Mouse (Mus musculus) forebrain, embryonic 14.5 days (tissue): Measurements from ENCODE around the gene Cep70. TPM values are rescaled to one million over a fixed set of nuclear protein-coding genes. Genes with fewer than 3 reads are reported as not detected.
A peak's percentile ranks its signal among the peaks of the same experiment; 100 is the strongest.

Experiments
- ATAC-seq: fragments of 200-750 bp; cut with Nextera tagmentation; 2 replicates; pipeline ENCODE4 v1.8.0; 2017; ENCODE audit warnings: mild to moderate bottlenecking, moderate library complexity
- DNase-seq: peaks from one replicate; pipeline ENCODE4 v3.0.0-alpha.2; 2015; ENCODE audit warnings: low spot score
- H3K27ac ChIP-seq: fragments of 300-500 bp; sonication (generic); 2 replicates; pipeline ENCODE4 v1.5.1; 2014; ENCODE audit warnings: low read depth, mild to moderate bottlenecking, control low read depth, low read length, moderate library complexity
- H3K27me3 ChIP-seq: fragments of 300-500 bp; sonication (generic); replicated peaks from 2 replicates; pipeline ENCODE4 v1.6.1; 2014; ENCODE audit warnings: low read length, control low read depth, mixed read lengths; ENCODE audit not compliant: control insufficient read depth, insufficient read depth
- H3K36me3 ChIP-seq: fragments of 300-500 bp; sonication (generic); 2 replicates; pipeline ENCODE4 v1.6.1; 2014; ENCODE audit warnings: low read length, control low read depth; ENCODE audit not compliant: control insufficient read depth, insufficient read depth
- H3K4me1 ChIP-seq: fragments of 300-500 bp; sonication (generic); 2 replicates; pipeline ENCODE4 v1.6.1; 2014; ENCODE audit warnings: antibody characterized with exemption, low read length, control low read depth; ENCODE audit not compliant: control insufficient read depth, insufficient read depth
- H3K4me2 ChIP-seq: fragments of 300-500 bp; sonication (generic); 2 replicates; pipeline ENCODE4 v1.6.1; 2014; ENCODE audit warnings: mild to moderate bottlenecking, control low read depth, low read length
- H3K4me3 ChIP-seq: fragments of 300-500 bp; sonication (generic); 2 replicates; pipeline ENCODE4 v1.5.1; 2014; ENCODE audit warnings: low read depth, low read length, control low read depth
- H3K9ac ChIP-seq: fragments of 300-500 bp; sonication (generic); 2 replicates; pipeline ENCODE4 v1.6.1; 2014; ENCODE audit warnings: mild to moderate bottlenecking, low read length, control low read depth, moderate library complexity
- H3K9me3 ChIP-seq: fragments of 300-500 bp; sonication (generic); replicated peaks from 2 replicates; pipeline ENCODE4 v1.6.1; 2016; ENCODE audit warnings: low read length, control low read depth, mixed read lengths; ENCODE audit not compliant: control insufficient read depth
- WGBS: fragments of 180-500 bp; shearing (Covaris S2); extraction: QIAGEN DNeasy Blood & Tissue Kit; methylation state at CpG from one replicate; pipeline ENCODE4 v1.1.7; 2014; 5-methylcytosine and 5-hydroxymethylcytosine counted together
- polyA plus RNA-seq: library from polyadenylated mRNA; unstranded; fragments of >200 nt; fragmentation: Nextera tagmentation; extraction: Ambion mirVana; gene quantifications from 2 replicates; pipeline ENCODE4 v1.2.1, GENCODE M21; 2014

The Cep70 gene
- polyA plus RNA-seq, 1 experiment from 2014 or later, result 65.1 TPM

GRCm38 (mm10) chr9:99239256-99239655 lies 3.9 kb upstream of the Cep70 start:
- no peaks in the 10 kb centered on the region for H3K9me3 ChIP-seq
- no peak overlapping the region for H3K4me3 ChIP-seq
- no peaks in the 10 kb centered on the region for H3K36me3 ChIP-seq
- no peak overlapping the region for H3K9ac ChIP-seq
- no peak for DNase-seq
- 80% methylated on average over 1 of the region's 1 CpGs for WGBS
- no peak overlapping the region for H3K4me2 ChIP-seq
- no peaks in the 10 kb centered on the region for H3K27me3 ChIP-seq
- no peak overlapping the region for H3K27ac ChIP-seq
- no peak for ATAC-seq
- H3K4me1 ChIP-seq, result no peaks in the 10 kb centered on the region

- ATAC-seq, result no peak
- no peak overlapping the region for H3K27ac ChIP-seq
- WGBS, result 84% methylated on average over 5 of the region's 5 CpGs
These were observed 2.6 kb upstream of the Cep70 start for GRCm38 (mm10) chr9:99240571-99240970.

GRCm38 (mm10) chr9:99242035-99242434 lies 1.1 kb upstream of the Cep70 start:
- H3K27me3 ChIP-seq, result no peaks in the 10 kb centered on the region
- no peak overlapping the region for H3K27ac ChIP-seq
- ATAC-seq (0 out of 2 replicates have a peak, but pooled peaks have one; percentile 3), DNase-seq (peak; percentile 86)
- no peak overlapping the region for H3K9ac ChIP-seq
- no peak overlapping the region for H3K4me3 ChIP-seq
- H3K36me3 ChIP-seq, result peaks cover 7% of the 10 kb centered on the region; the same call in 1 of the 2 replicates
- H3K4me1 ChIP-seq, result no peaks in the 10 kb centered on the region; the same call in 1 of the 2 replicates
- H3K4me2 ChIP-seq, result no peak overlapping the region
- 2% methylated on average over 7 of the region's 7 CpGs for WGBS
- no peaks in the 10 kb centered on the region for H3K9me3 ChIP-seq

More at GRCm38 (mm10) chr9:99240571-99240970, 2.6 kb upstream of the Cep70 start:
- H3K27me3 ChIP-seq, result no peaks in the 10 kb centered on the region
- no peak overlapping the region for H3K4me3 ChIP-seq
- DNase-seq, result no peak
- no peaks in the 10 kb centered on the region for H3K36me3 ChIP-seq
- H3K9me3 ChIP-seq, result no peaks in the 10 kb centered on the region
- no peak overlapping the region for H3K9ac ChIP-seq
- no peaks in the 10 kb centered on the region for H3K4me1 ChIP-seq
- H3K4me2 ChIP-seq, result no peak overlapping the region

GRCm38 (mm10) chr9:99242533-99243189 lies 506 bp upstream of the Cep70 start:
- H3K9me3 ChIP-seq, result no peaks in the 10 kb centered on the region
- H3K9ac ChIP-seq, result peak overlapping the region; percentile 45
- no peaks in the 10 kb centered on the region; the same call in 1 of the 2 replicates for H3K4me1 ChIP-seq
- no peak overlapping the region for H3K27ac ChIP-seq
- DNase-seq, result no peak
- H3K4me2 ChIP-seq, result peak overlapping the region; percentile 60
- peaks cover 13% of the 10 kb centered on the region; the same call in 1 of the 2 replicates for H3K36me3 ChIP-seq
- peak overlapping the region; percentile 77 for H3K4me3 ChIP-seq
- WGBS, result 9% methylated on average over 17 of the region's 17 CpGs
- peak; percentile 68; the same call in 1 of the 2 replicates for ATAC-seq
- H3K27me3 ChIP-seq, result no peaks in the 10 kb centered on the region

GRCm38 (mm10) chr9:99243895-99244293 lies 727 bp downstream of the Cep70 start:
- peak overlapping the region; percentile 75; the same call in 1 of the 2 replicates for H3K27ac ChIP-seq
- no peaks in the 10 kb centered on the region for H3K27me3 ChIP-seq
- peak; percentile 2; the same call in 1 of the 2 replicates for ATAC-seq
- H3K9me3 ChIP-seq, result no peaks in the 10 kb centered on the region
- H3K9ac ChIP-seq, result peak overlapping the region; percentile 85
- H3K4me2 ChIP-seq, result peak overlapping the region; percentile 60
- no peak for DNase-seq
- 1% methylated on average over 10 of the region's 10 CpGs for WGBS
- no peaks in the 10 kb centered on the region; the same call in 1 of the 2 replicates for H3K4me1 ChIP-seq
- H3K4me3 ChIP-seq, result peak overlapping the region; percentile 77
- H3K36me3 ChIP-seq, result peaks cover 15% of the 10 kb centered on the region; the same call in 1 of the 2 replicates

- no peak overlapping the region for H3K9ac ChIP-seq
- no peaks in the 10 kb centered on the region; the same call in 1 of the 2 replicates for H3K4me1 ChIP-seq
- H3K27me3 ChIP-seq, result no peaks in the 10 kb centered on the region
- 56% methylated on average over 8 of the region's 8 CpGs for WGBS
- DNase-seq (peak; percentile 51), ATAC-seq (no peak)
- H3K27ac ChIP-seq, result no peak overlapping the region
- H3K4me2 ChIP-seq, result no peak overlapping the region
- peaks cover 24% of the 10 kb centered on the region; the same call in 1 of the 2 replicates for H3K36me3 ChIP-seq
- no peaks in the 10 kb centered on the region for H3K9me3 ChIP-seq
- no peak overlapping the region for H3K4me3 ChIP-seq
These were observed 5.1 kb downstream of the Cep70 start for GRCm38 (mm10) chr9:99248304-99248703.

GRCm38 (mm10) chr9:99248906-99249305 lies 5.7 kb downstream of the Cep70 start:
- DNase-seq (no peak), ATAC-seq (no peak)
- H3K4me2 ChIP-seq, result no peak overlapping the region
- H3K27ac ChIP-seq, result no peak overlapping the region
- no peak overlapping the region for H3K9ac ChIP-seq
- no peaks in the 10 kb centered on the region for H3K27me3 ChIP-seq
- no peak overlapping the region for H3K4me3 ChIP-seq
- no peaks in the 10 kb centered on the region; the same call in 1 of the 2 replicates for H3K4me1 ChIP-seq
- H3K36me3 ChIP-seq, result peaks cover 29% of the 10 kb centered on the region; the same call in 1 of the 2 replicates
- no peaks in the 10 kb centered on the region for H3K9me3 ChIP-seq
- WGBS, result 95% methylated on average over 4 of the region's 4 CpGs

- DNase-seq (no peak), ATAC-seq (no peak)
- Histone ChIP-seq H3K27me3 (no peaks in the 10 kb centered on the region), H3K4me2 (no peak overlapping the region), H3K4me1 (no peaks in the 10 kb centered on the region), H3K4me3 (no peak overlapping the region), H3K36me3 (peaks cover 48% of the 10 kb centered on the region), H3K9ac (no peak overlapping the region), H3K27ac (no peak overlapping the region), H3K9me3 (no peaks in the 10 kb centered on the region)
- WGBS, result 91% methylated on average over 10 of the region's 10 CpGs
These were observed 10.7 kb downstream of the Cep70 start for GRCm38 (mm10) chr9:99253861-99254260.

- DNase-seq (no peak), ATAC-seq (no peak)
- Histone ChIP-seq H3K27me3 (no peaks in the 10 kb centered on the region), H3K36me3 (peaks cover 49% of the 10 kb centered on the region), H3K4me1 (no peaks in the 10 kb centered on the region), H3K27ac (no peak overlapping the region), H3K9me3 (no peaks in the 10 kb centered on the region), H3K9ac (no peak overlapping the region), H3K4me2 (no peak overlapping the region), H3K4me3 (no peak overlapping the region)
- 92% methylated on average over 1 of the region's 1 CpGs for WGBS
These were observed 13.0 kb downstream of the Cep70 start for GRCm38 (mm10) chr9:99256206-99256605.
